ENCODE assay signal across 26 mouse cellular contexts in genomic region chr16:83111128-83111527, GRCm38 (mm10).
DNase-seq lines count a peak whose midpoint lies in the region; ATAC-seq lines count a peak whose summit lies in the region.
"Had no signal": no experiment of that assay in that cellular context is flagged by ENCODE, and none has a peak within 500 bp of the region (broad histone marks: within the 10 kb centered on the region; RNA-seq: fewer than 3 reads in every experiment).

No protein-coding gene starts in this region.

- intact Hi-C loops in left cerebral cortex, postnatal 4 days (cut with DNase I) = no loop called here

- no peaks in the 10 kb centered on the region for H3K9me3 ChIP-seq in midbrain, embryonic 16.5 days (replicated peaks; ENCODE audit: control insufficient read depth, low read length, poor library complexity, severe bottlenecking)
- H3K9me3 ChIP-seq: embryonic facial prominence, embryonic 15.5 days; forebrain, embryonic 10.5 days; forebrain, embryonic 15.5 days; heart, embryonic 10.5 days; hindbrain, embryonic 12.5 days had no signal

- no peaks in the 10 kb centered on the region for H3K36me3 ChIP-seq in midbrain, embryonic 16.5 days (ENCODE audit: control insufficient read depth, insufficient read depth, low read length)
- H3K36me3 ChIP-seq: embryonic facial prominence, embryonic 15.5 days; forebrain, embryonic 10.5 days; forebrain, embryonic 15.5 days; heart, embryonic 10.5 days; hindbrain, embryonic 12.5 days had no signal

- WGBS in midbrain, embryonic 16.5 days = 83% methylated on average over 1 of the region's 1 CpGs

- H3K27me3 ChIP-seq in midbrain, embryonic 16.5 days (ENCODE audit: control insufficient read depth, insufficient read depth, low read depth, low read length) = no peaks in the 10 kb centered on the region
- H3K27me3 ChIP-seq: CH12.LX; embryonic facial prominence, embryonic 15.5 days; forebrain, embryonic 15.5 days; hindbrain, embryonic 12.5 days; Patski had no signal

- H3K27ac ChIP-seq in midbrain, embryonic 16.5 days (ENCODE audit: low read length) = no peak overlapping the region
- H3K27ac ChIP-seq: embryonic facial prominence, embryonic 15.5 days; forebrain, embryonic 10.5 days; forebrain, embryonic 15.5 days; heart, embryonic 10.5 days; hindbrain, embryonic 12.5 days had no signal

- H3K4me3 ChIP-seq in midbrain, embryonic 16.5 days (ENCODE audit: low read depth, low read length) = no peak overlapping the region
- H3K4me3 ChIP-seq: embryonic facial prominence, embryonic 15.5 days; erythroblast, embryonic 14.5 days; forebrain, embryonic 10.5 days; forebrain, embryonic 15.5 days; heart, embryonic 10.5 days; hindbrain, embryonic 12.5 days had no signal

- DNase-seq in left cerebral cortex, adult 11 months (ENCODE audit: low spot score) = peak; percentile 46
- DNase-seq in left cerebral cortex, postnatal 4 days = no peak
- DNase-seq in frontal cortex, postnatal 36 days (ENCODE audit: low spot score in 2 of 2) = peak; percentile 24 to 75
- peak; percentile 38 to 46 for DNase-seq in left cerebral cortex, adult 9 months (ENCODE audit: low spot score in 2 of 2)
- peak; percentile 10 for DNase-seq in right cerebral cortex, postnatal 25 days
- DNase-seq in cerebellum, adult 8-10 months = no peak
- DNase-seq: adrenal gland, postnatal 25 days; cerebellum, adult 2 months; cerebellum, postnatal 14 days; embryo, embryonic 11 days; gastrocnemius, postnatal 10 days; heart, adult 18-20 months; heart, postnatal 10 days; heart, postnatal 4 days had no signal

- ATAC-seq in megakaryocyte, adult 5-6 weeks (ENCODE audit: poor library complexity, severe bottlenecking) = no peak
- ATAC-seq in midbrain, embryonic 16.5 days = no peak
- ATAC-seq: activated CD4-positive, CD25-positive, alpha-beta regulatory T cell, adult 4 months; forebrain, embryonic 15.5 days; hindbrain, embryonic 16.5 days; Patski had no signal

- H3K9ac ChIP-seq in midbrain, embryonic 16.5 days (ENCODE audit: low read depth, low read length) = no peak overlapping the region
- H3K9ac ChIP-seq: embryonic facial prominence, embryonic 15.5 days; forebrain, embryonic 15.5 days; hindbrain, embryonic 12.5 days had no signal

- H3K4me1 ChIP-seq in midbrain, embryonic 16.5 days (ENCODE audit: control insufficient read depth, insufficient read depth, low read length) = no peaks in the 10 kb centered on the region
- H3K4me1 ChIP-seq: embryonic facial prominence, embryonic 15.5 days; forebrain, embryonic 10.5 days; forebrain, embryonic 15.5 days; heart, embryonic 10.5 days; hindbrain, embryonic 12.5 days had no signal

- no peak overlapping the region for H3K4me2 ChIP-seq in midbrain, embryonic 16.5 days (ENCODE audit: low read length)
- H3K4me2 ChIP-seq: embryonic facial prominence, embryonic 15.5 days; forebrain, embryonic 15.5 days; hindbrain, embryonic 12.5 days had no signal

Comparison
In these comparisons a context has a peak if more than half of its experiments do, and no peak if none do; other contexts are left out.
1. DNase-seq: peak in left cerebral cortex, adult 11 months (single experiment), frontal cortex, postnatal 36 days (2 of 2), left cerebral cortex, adult 9 months (2 of 2) and right cerebral cortex, postnatal 25 days (single experiment); none in left cerebral cortex, postnatal 4 days (single experiment) and cerebellum, adult 8-10 months (single experiment).